Mouse (Mus musculus) erythroid progenitor cell, adult 5-6 weeks (primary cell): ENCODE results near the gene Dcxr. TPM values are rescaled to one million over a fixed set of nuclear protein-coding genes. Genes with fewer than 3 reads are reported as not detected.
"Not testable (repeated sequence)": the region's sequence is repeated elsewhere in the genome, so short reads cannot be mapped to it uniquely, and the experiment has no call there.

ENCODE experiments used
- ATAC-seq: replicated peaks from 2 replicates; pipeline ENCODE4 v1.8.0; 2016; ENCODE audit warnings: moderate number of reproducible peaks, mild to moderate bottlenecking, moderate TSS enrichment, inconsistent platforms; ENCODE audit not compliant: poor library complexity, low FRiP score, severe bottlenecking
- total RNA-seq, 2 experiments: library from RNA; stranded (forward) in 1 of 2; stranded (reverse) in 1 of 2; fragments of 150-400 nt in 1 of 2; fragments of 186-747, 209-891 nt in 1 of 2; gene quantifications; 2 replicates each; pipeline versions ENCODE4 v1.2.3 to v1.2.4; 2015 to 2017; ENCODE audit warnings: low replicate concordance in 2 of 2

Dcxr gene
- total RNA-seq (2015; ENCODE audit: low replicate concordance) (3.6 TPM in 1 of 2 replicates, not detected in the other), total RNA-seq (2017; ENCODE audit: low replicate concordance) (7.2 TPM in 1 of 2 replicates, not detected in the other)

- peak; percentile 79 for ATAC-seq
Observed at GRCm38 (mm10) chr11:120727169-120727527, at the start of gene Dcxr. Gene Dcxr (minus strand): TSS chr11:120727281.

- peak; percentile 89 for ATAC-seq
Observed at GRCm38 (mm10) chr11:120775774-120776469, 48.8 kb upstream of the Dcxr start.

GRCm38 (mm10) chr11:120773463-120774190 lies 46.5 kb upstream of the Dcxr start:
- ATAC-seq, result no peak

GRCm38 (mm10) chr11:120772749-120773148 lies 45.7 kb upstream of the Dcxr start:
- no peak for ATAC-seq

- ATAC-seq, result no peak
Observed at GRCm38 (mm10) chr11:120768206-120768605, 41.1 kb upstream of the Dcxr start.

- ATAC-seq, result 0 out of 2 replicates have a peak, but pooled peaks have one; percentile 22
Observed at GRCm38 (mm10) chr11:120767023-120767422, 39.9 kb upstream of the Dcxr start.

GRCm38 (mm10) chr11:120763121-120763999 lies 36.3 kb upstream of the Dcxr start:
- ATAC-seq, result not testable (repeated sequence)

- ATAC-seq, result not testable (repeated sequence)
Observed at GRCm38 (mm10) chr11:120762672-120763041, 35.6 kb upstream of the Dcxr start, which contains the start of gene Hmga1b. Gene Hmga1b (plus strand): TSS chr11:120762794.

- no peak for ATAC-seq
Observed at GRCm38 (mm10) chr11:120761811-120762671, 35.0 kb upstream of the Dcxr start.

- no peak for ATAC-seq
Observed at GRCm38 (mm10) chr11:120760236-120760635, 33.2 kb upstream of the Dcxr start.

GRCm38 (mm10) chr11:120751606-120752005 lies 24.5 kb upstream of the Dcxr start:
- ATAC-seq, result no peak

- peak; percentile 70; the same call in 1 of the 2 replicates for ATAC-seq
Observed at GRCm38 (mm10) chr11:120749430-120749829, 22.3 kb upstream of the Dcxr start.

- no peak for ATAC-seq
Observed at GRCm38 (mm10) chr11:120747974-120748373, 20.9 kb upstream of the Dcxr start.

- ATAC-seq, result no peak
Observed at GRCm38 (mm10) chr11:120744121-120744701, 17.1 kb upstream of the Dcxr start.

- no peak for ATAC-seq
Observed at GRCm38 (mm10) chr11:120740981-120741380, 13.9 kb upstream of the Dcxr start.

- ATAC-seq, result no peak
Observed at GRCm38 (mm10) chr11:120736424-120736823, 9.3 kb upstream of the Dcxr start.

GRCm38 (mm10) chr11:120733521-120733920 lies 6.4 kb upstream of the Dcxr start:
- no peak for ATAC-seq

GRCm38 (mm10) chr11:120731858-120732680 lies 5.0 kb upstream of the Dcxr start, which contains the start of gene Cbr2:
Gene Cbr2 (minus strand): TSS chr11:120732114.
- ATAC-seq, result no peak
